ENCODE assay signal across 17 mouse cellular contexts in genomic region chr12:36681779-36682178, GRCm38 (mm10).
"Had no signal": no experiment of that assay in that cellular context is flagged by ENCODE, and none has a peak within 500 bp of the region (broad histone marks: within the 10 kb centered on the region; RNA-seq: fewer than 3 reads in every experiment).

No protein-coding gene starts in this region.

- H3K36me3 ChIP-seq: intestine, embryonic 15.5 days; limb, embryonic 12.5 days; midbrain, embryonic 10.5 days; midbrain, embryonic 15.5 days; neural tube, embryonic 13.5 days had no signal

- H3K9me3 ChIP-seq: intestine, embryonic 15.5 days; limb, embryonic 12.5 days; midbrain, embryonic 10.5 days; midbrain, embryonic 15.5 days; neural tube, embryonic 13.5 days had no signal

- H3K4me3 ChIP-seq: intestine, embryonic 15.5 days; limb, embryonic 12.5 days; midbrain, embryonic 10.5 days; midbrain, embryonic 15.5 days; neural tube, embryonic 13.5 days had no signal

- H3K27ac ChIP-seq: intestine, embryonic 15.5 days; limb, embryonic 12.5 days; liver, embryonic 14.5 days; midbrain, embryonic 10.5 days; midbrain, embryonic 15.5 days; neural tube, embryonic 13.5 days had no signal

- H3K27me3 ChIP-seq: intestine, embryonic 15.5 days; limb, embryonic 12.5 days; midbrain, embryonic 15.5 days; neural tube, embryonic 13.5 days had no signal

- H3K4me1 ChIP-seq: intestine, embryonic 15.5 days; limb, embryonic 12.5 days; midbrain, embryonic 10.5 days; midbrain, embryonic 15.5 days; neural tube, embryonic 13.5 days had no signal

- ATAC-seq: intestine, embryonic 15.5 days; lung, postnatal 0 days; midbrain, embryonic 15.5 days had no signal

- DNase-seq: kidney, adult 8-10 months; kidney, postnatal 10 days; kidney, postnatal 4 days; liver; lung, adult 2 months; lung, postnatal 4 days; retina, postnatal 1 day; right cerebral cortex, postnatal 4 days; spleen, adult 18-20 months; thymus, postnatal 4 days had no signal

- H3K4me2 ChIP-seq: intestine, embryonic 15.5 days; limb, embryonic 12.5 days; midbrain, embryonic 15.5 days; neural tube, embryonic 13.5 days had no signal

- H3K9ac ChIP-seq: intestine, embryonic 15.5 days; limb, embryonic 12.5 days; liver, embryonic 14.5 days; midbrain, embryonic 15.5 days; neural tube, embryonic 13.5 days had no signal
